Mouse (Mus musculus): ENCODE data around the gene Dock9. TPM values are rescaled to one million over a fixed set of nuclear protein-coding genes. Genes with fewer than 3 reads are reported as not detected.

Dock9 gene
- polyA plus RNA-seq, 1 experiment: 41.9 TPM

- Histone ChIP-seq H3K27ac (ENCODE audit: insufficient read depth, low read depth, low read length) (peak overlapping the region; percentile 77), H3K36me3 (ENCODE audit: control insufficient read depth, insufficient read depth, low read length) (no peaks in the 10 kb centered on the region), H3K4me3 (ENCODE audit: insufficient read depth, low read depth, low read length) (no peak overlapping the region), H3K27me3 (replicated peaks; ENCODE audit: control insufficient read depth, insufficient read depth, low read length) (no peaks in the 10 kb centered on the region), H3K4me1 (ENCODE audit: control insufficient read depth, insufficient read depth, low read length) (peaks cover 12% of the 10 kb centered on the region; the same call in 1 of the 2 replicates)
- DNase-seq: peak; percentile 80
- no peak for TF ChIP-seq CTCF (conservative IDR thresholded peaks at IDR 0.05; ENCODE audit: insufficient read depth, insufficient read length, low read depth, low read length)
- peak; percentile 26 for TF ChIP-seq POLR2A (IDR thresholded peaks at IDR 0.05; ENCODE audit: low read depth, low read length)
- 55% methylated on average over 12 of the region's 12 CpGs for whole genome bisulfite sequencing
These were observed 16.6 kb downstream of the Dock9 start for GRCm38 (mm10) chr14:121780942-121781531.

DNA sequence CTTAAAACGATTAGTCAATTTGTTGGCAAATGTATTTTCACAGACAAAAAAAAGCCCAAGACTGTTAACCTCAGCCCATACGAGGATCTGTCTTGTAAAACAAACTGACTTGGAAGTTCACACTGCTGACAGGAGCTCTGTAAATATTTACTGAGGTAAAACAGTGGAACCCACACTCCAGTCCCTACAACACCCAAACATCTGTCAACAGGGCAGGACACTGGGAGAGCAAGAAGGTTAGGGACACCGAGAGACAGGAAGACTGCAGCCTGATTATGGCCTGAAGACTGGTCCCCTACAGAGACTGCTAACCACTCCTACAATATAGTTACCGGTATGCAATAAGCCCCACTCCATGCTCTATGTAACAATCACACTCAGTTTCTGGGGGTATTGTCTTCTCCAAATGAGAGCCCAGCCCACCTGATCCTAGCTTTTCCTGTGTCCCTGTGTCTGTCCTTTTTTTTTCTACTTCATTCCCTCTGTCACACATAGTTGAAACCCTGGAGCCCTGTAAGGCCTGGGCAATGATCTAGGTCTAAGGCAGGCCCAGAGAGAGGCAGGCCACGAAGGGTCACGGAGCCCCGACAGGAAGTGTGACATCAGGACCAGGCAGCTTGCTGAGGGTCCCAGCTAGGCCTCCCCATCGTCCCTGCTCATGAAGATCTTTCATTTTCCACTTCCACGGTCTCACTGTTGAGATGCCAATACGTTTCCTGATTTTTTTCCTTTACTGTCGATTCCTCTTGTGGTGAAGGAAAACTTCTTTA lies 17.3 kb downstream of the Dock9 start:
- DNase-seq: no peak
- Histone ChIP-seq H3K27ac (ENCODE audit: insufficient read depth, low read depth, low read length) (peak overlapping the region; percentile 70), H3K27me3 (replicated peaks; ENCODE audit: control insufficient read depth, insufficient read depth, low read length) (no peaks in the 10 kb centered on the region), H3K4me3 (ENCODE audit: insufficient read depth, low read depth, low read length) (no peak overlapping the region), H3K36me3 (ENCODE audit: control insufficient read depth, insufficient read depth, low read length) (no peaks in the 10 kb centered on the region), H3K4me1 (ENCODE audit: control insufficient read depth, insufficient read depth, low read length) (peaks cover 12% of the 10 kb centered on the region; the same call in 1 of the 2 replicates)
- TF ChIP-seq POLR2A (IDR thresholded peaks at IDR 0.05; ENCODE audit: low read depth, low read length) (no peak), CTCF (conservative IDR thresholded peaks at IDR 0.05; ENCODE audit: insufficient read depth, insufficient read length, low read depth, low read length) (no peak)
- WGBS: 64% methylated on average over 11 of the region's 11 CpGs

DNA sequence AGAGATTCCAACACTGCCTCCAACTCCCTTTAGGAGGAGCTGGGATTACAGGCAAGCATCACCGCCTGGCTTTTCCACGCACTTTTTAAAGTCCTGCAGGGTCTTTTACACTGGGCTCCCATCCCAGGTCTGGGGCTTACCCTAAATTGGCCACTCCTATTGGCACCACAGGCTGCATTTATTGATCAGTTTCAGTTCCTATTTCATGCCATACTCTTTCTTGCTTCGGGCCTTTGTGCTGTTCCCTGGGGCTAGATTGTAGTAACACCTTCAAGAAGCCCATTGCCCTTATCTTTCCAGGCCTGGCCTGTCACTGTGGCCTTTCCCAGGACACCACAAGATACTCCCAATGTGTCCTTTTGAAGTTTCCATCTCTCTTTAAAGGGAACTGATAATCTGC lies 18.0 kb downstream of the Dock9 start:
- H3K4me3 ChIP-seq (ENCODE audit: insufficient read depth, low read depth, low read length): no peak overlapping the region
- H3K27ac ChIP-seq (ENCODE audit: insufficient read depth, low read depth, low read length): no peak overlapping the region
- TF ChIP-seq CTCF (conservative IDR thresholded peaks at IDR 0.05; ENCODE audit: insufficient read depth, insufficient read length, low read depth, low read length) (no peak), POLR2A (IDR thresholded peaks at IDR 0.05; ENCODE audit: low read depth, low read length) (no peak)
- H3K4me1 ChIP-seq (ENCODE audit: control insufficient read depth, insufficient read depth, low read length): peaks cover 12% of the 10 kb centered on the region; the same call in 1 of the 2 replicates
- no peaks in the 10 kb centered on the region for H3K36me3 ChIP-seq (ENCODE audit: control insufficient read depth, insufficient read depth, low read length)
- 87% methylated on average over 3 of the region's 3 CpGs for WGBS
- DNase-seq: no peak
- H3K27me3 ChIP-seq (replicated peaks; ENCODE audit: control insufficient read depth, insufficient read depth, low read length): no peaks in the 10 kb centered on the region

DNA sequence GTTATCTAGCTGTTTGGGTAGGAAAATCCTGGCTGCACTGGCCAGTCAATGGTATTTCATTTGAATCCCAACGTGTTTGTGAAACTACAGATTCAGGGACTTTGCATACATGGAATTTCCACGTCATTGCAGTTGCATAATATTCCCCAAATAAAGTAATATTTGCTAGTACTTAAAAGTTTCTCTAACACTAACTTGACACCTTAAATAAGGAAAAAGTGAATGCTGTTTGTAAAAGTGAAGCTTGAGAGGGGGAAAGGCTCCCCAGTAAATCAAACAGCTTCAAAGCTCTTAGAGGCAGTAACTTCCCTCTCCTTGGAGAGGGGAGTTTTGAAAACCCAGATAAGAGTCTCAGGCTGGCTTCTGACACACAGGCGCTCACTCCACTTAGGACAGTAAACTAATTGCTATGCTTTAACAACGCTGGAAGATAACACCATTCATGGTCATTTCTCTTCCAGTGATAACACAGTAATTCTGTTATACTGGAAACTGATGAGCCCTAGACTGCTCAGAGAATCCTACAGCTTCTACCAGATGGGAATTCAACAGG lies 20.3 kb downstream of the Dock9 start:
- no peak for TF ChIP-seq CTCF (conservative IDR thresholded peaks at IDR 0.05; ENCODE audit: insufficient read depth, insufficient read length, low read depth, low read length)
- TF ChIP-seq POLR2A (IDR thresholded peaks at IDR 0.05; ENCODE audit: low read depth, low read length): no peak
- H3K4me3 ChIP-seq (ENCODE audit: insufficient read depth, low read depth, low read length): no peak overlapping the region
- 83% methylated on average over 4 of the region's 4 CpGs for WGBS
- no peak for DNase-seq
- H3K27ac ChIP-seq (ENCODE audit: insufficient read depth, low read depth, low read length): no peak overlapping the region
- H3K4me1 ChIP-seq (ENCODE audit: control insufficient read depth, insufficient read depth, low read length): peaks cover 12% of the 10 kb centered on the region; the same call in 1 of the 2 replicates
- no peaks in the 10 kb centered on the region for H3K27me3 ChIP-seq (replicated peaks; ENCODE audit: control insufficient read depth, insufficient read depth, low read length)
- no peaks in the 10 kb centered on the region for H3K36me3 ChIP-seq (ENCODE audit: control insufficient read depth, insufficient read depth, low read length)

DNA sequence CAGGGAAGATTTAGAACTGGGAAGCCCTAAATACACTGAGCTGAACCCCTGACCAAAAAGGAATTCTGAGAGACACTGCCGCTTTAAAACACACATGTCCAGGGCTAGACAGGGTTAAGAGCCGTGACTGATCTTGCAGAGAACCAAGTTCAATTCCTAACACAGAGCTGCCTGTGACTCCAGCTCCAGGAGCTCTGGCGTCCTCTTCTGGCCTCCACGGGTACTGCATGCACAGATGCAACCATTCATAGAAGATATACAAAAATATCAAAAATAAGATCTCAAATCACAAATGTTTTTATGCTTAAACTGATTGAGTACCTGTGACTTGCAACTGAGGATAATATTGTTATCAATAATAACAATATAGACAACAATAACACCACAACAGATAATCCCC lies 20.9 kb downstream of the Dock9 start:
- TF ChIP-seq CTCF (conservative IDR thresholded peaks at IDR 0.05; ENCODE audit: insufficient read depth, insufficient read length, low read depth, low read length): peak; percentile 46
- TF ChIP-seq POLR2A (IDR thresholded peaks at IDR 0.05; ENCODE audit: low read depth, low read length): no peak
- WGBS: 91% methylated on average over 4 of the region's 4 CpGs
- no peak overlapping the region for H3K4me3 ChIP-seq (ENCODE audit: insufficient read depth, low read depth, low read length)
- H3K27me3 ChIP-seq (replicated peaks; ENCODE audit: control insufficient read depth, insufficient read depth, low read length): no peaks in the 10 kb centered on the region
- H3K4me1 ChIP-seq (ENCODE audit: control insufficient read depth, insufficient read depth, low read length): peaks cover 9% of the 10 kb centered on the region; the same call in 1 of the 2 replicates
- no peak overlapping the region for H3K27ac ChIP-seq (ENCODE audit: insufficient read depth, low read depth, low read length)
- no peaks in the 10 kb centered on the region for H3K36me3 ChIP-seq (ENCODE audit: control insufficient read depth, insufficient read depth, low read length)
- DNase-seq: no peak

- WGBS: 61% methylated on average over 11 of the region's 11 CpGs
- Histone ChIP-seq H3K4me1 (ENCODE audit: control insufficient read depth, insufficient read depth, low read length) (no peaks in the 10 kb centered on the region), H3K27me3 (replicated peaks; ENCODE audit: control insufficient read depth, insufficient read depth, low read length) (no peaks in the 10 kb centered on the region), H3K4me3 (ENCODE audit: insufficient read depth, low read depth, low read length) (no peak overlapping the region), H3K27ac (ENCODE audit: insufficient read depth, low read depth, low read length) (no peak overlapping the region), H3K36me3 (ENCODE audit: control insufficient read depth, insufficient read depth, low read length) (no peaks in the 10 kb centered on the region)
- DNase-seq: no peak
- TF ChIP-seq CTCF (conservative IDR thresholded peaks at IDR 0.05; ENCODE audit: insufficient read depth, insufficient read length, low read depth, low read length): no peak
- TF ChIP-seq POLR2A (IDR thresholded peaks at IDR 0.05; ENCODE audit: low read depth, low read length): no peak
These were observed 35.6 kb downstream of the Dock9 start for GRCm38 (mm10) chr14:121762021-121762452.

DNA sequence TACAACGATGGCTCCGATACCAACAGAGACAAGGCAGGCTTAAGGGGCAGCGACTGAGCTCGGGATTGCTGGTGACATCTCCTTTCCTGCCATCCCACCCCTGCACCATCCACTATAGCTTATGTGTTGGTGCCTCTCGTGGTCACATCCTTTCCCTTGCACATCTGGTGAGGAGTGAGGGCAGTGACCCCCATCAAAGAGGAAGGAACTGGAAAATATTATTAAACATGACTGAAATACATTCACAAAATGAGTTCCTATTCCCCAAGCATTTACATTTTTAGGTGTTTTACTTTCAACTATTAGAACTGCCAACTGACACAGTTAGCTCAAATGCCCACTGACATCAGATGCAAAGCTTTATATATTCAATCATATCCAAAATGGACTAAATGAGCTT lies 37.2 kb downstream of the Dock9 start:
- Histone ChIP-seq H3K27ac (ENCODE audit: insufficient read depth, low read depth, low read length) (no peak overlapping the region), H3K4me1 (ENCODE audit: control insufficient read depth, insufficient read depth, low read length) (no peaks in the 10 kb centered on the region), H3K4me3 (ENCODE audit: insufficient read depth, low read depth, low read length) (no peak overlapping the region), H3K36me3 (ENCODE audit: control insufficient read depth, insufficient read depth, low read length) (no peaks in the 10 kb centered on the region), H3K27me3 (replicated peaks; ENCODE audit: control insufficient read depth, insufficient read depth, low read length) (no peaks in the 10 kb centered on the region)
- 78% methylated on average over 5 of the region's 5 CpGs for WGBS
- TF ChIP-seq POLR2A (IDR thresholded peaks at IDR 0.05; ENCODE audit: low read depth, low read length) (no peak), CTCF (conservative IDR thresholded peaks at IDR 0.05; ENCODE audit: insufficient read depth, insufficient read length, low read depth, low read length) (no peak)
- no peak for DNase-seq
